Mouse (Mus musculus) thymus, adult 18-20 months (tissue): ENCODE data around the gene Olfr548-ps1.

Source experiments
- DNase-seq, 2 experiments: peaks; one replicate each; pipeline ENCODE4 v3.0.0; 2022; ENCODE audit warnings: mixed read lengths in 2 of 2

Olfr548-ps1 gene

GRCm38 (mm10) chr7:102575998-102576397 lies 35.3 kb downstream of the Olfr548-ps1 start:
- DNase-seq = no peak

GRCm38 (mm10) chr7:102591786-102592185 lies 51.1 kb downstream of the Olfr548-ps1 start, which contains the start of gene Olfr551:
Olfr551 (minus strand) TSS chr7:102591886.
- DNase-seq = no peak
